Mouse (Mus musculus) ES-E14 (cell line): ENCODE measurements around the gene Tnfrsf25. TPM values are rescaled to one million over a fixed set of nuclear protein-coding genes. Genes with fewer than 3 reads are reported as not detected.

Source experiments
- DNase-seq: peaks from one replicate; pipeline ENCODE4 v3.0.0-alpha.2; 2013; ENCODE audit warnings: low read depth, low spot score
- H3K27ac ChIP-seq: 2 replicates; pipeline ENCODE4 v1.5.1; 2012; ENCODE audit warnings: low read depth, mild to moderate bottlenecking, low read length, moderate library complexity, mixed read lengths; ENCODE audit not compliant: poor library complexity, insufficient read depth, severe bottlenecking
- H3K36me3 ChIP-seq: 2 replicates; pipeline ENCODE4 v1.6.1; 2012; ENCODE audit warnings: mild to moderate bottlenecking, low read length, moderate library complexity, mixed read lengths; ENCODE audit not compliant: control insufficient read depth, poor library complexity, insufficient read depth, severe bottlenecking
- H3K4me1 ChIP-seq, 2 experiments: fragments of 150-350 bp in 1 of 2; sonication (generic) in 1 of 2; 2 replicates each; pipeline ENCODE4 v1.6.1; 2012; ENCODE audit warnings: low read length in 2 of 2, mild to moderate bottlenecking in 1 of 2, mixed read lengths in 1 of 2; ENCODE audit not compliant: control insufficient read depth in 2 of 2, insufficient read depth in 2 of 2, poor library complexity in 1 of 2
- H3K4me3 ChIP-seq, 2 experiments: fragments of 150-350 bp in 1 of 2; sonication (generic) in 1 of 2; 2 replicates each; pipeline ENCODE4 v1.5.1; 2012; ENCODE audit warnings: low read length in 2 of 2, low read depth in 1 of 2, mild to moderate bottlenecking in 1 of 2, mixed read lengths in 1 of 2; ENCODE audit not compliant: insufficient read depth in 1 of 2, poor library complexity in 1 of 2, severe bottlenecking in 1 of 2
- H3K9ac ChIP-seq: 2 replicates; pipeline ENCODE4 v1.6.1; 2012; ENCODE audit warnings: low read depth, mild to moderate bottlenecking, low read length, mixed read lengths; ENCODE audit not compliant: poor library complexity, insufficient read depth, severe bottlenecking
- H3K9me3 ChIP-seq: fragments of 150-350 bp; sonication (generic); 2 replicates; pipeline ENCODE4 v1.6.1; 2012; ENCODE audit warnings: low read depth, mild to moderate bottlenecking, low read length; ENCODE audit not compliant: control insufficient read depth, insufficient read depth
- CHD2 ChIP-seq: IDR thresholded peaks from 2 replicates; pipeline ENCODE4 v1.6.1; 2014; ENCODE audit warnings: mild to moderate bottlenecking, low read depth, low read length, inconsistent platforms
- HCFC1 ChIP-seq: IDR thresholded peaks from 2 replicates; pipeline ENCODE4 v1.6.1; 2012; ENCODE audit warnings: low read length, inconsistent platforms, borderline replicate concordance; ENCODE audit not compliant: insufficient read depth
- MAFK ChIP-seq: IDR thresholded peaks from 2 replicates; pipeline ENCODE4 v1.6.1; 2014; ENCODE audit warnings: mild to moderate bottlenecking, low read depth, low read length, inconsistent platforms; ENCODE audit not compliant: insufficient read depth
- ZC3H11A ChIP-seq: IDR thresholded peaks from 2 replicates; pipeline ENCODE4 v1.6.1; 2012; ENCODE audit warnings: low read depth, mild to moderate bottlenecking, inconsistent platforms, low read length, borderline replicate concordance
- ZNF384 ChIP-seq: IDR thresholded peaks from 2 replicates; pipeline ENCODE4 v1.6.1; 2012; ENCODE audit warnings: low read depth, low read length, inconsistent platforms
- in situ Hi-C, 2 experiments: fragments of 600-800 bp; cut with MboI; formaldehyde crosslinking; loops; one replicate each; pipeline ENCODE4 v1.15.1; 2025; ENCODE audit warnings: low sequenced_read_pairs in 2 of 2, inconsistent platforms in 1 of 2; ENCODE audit not compliant: unreplicated experiment in 2 of 2
- total RNA-seq: library from RNA; depleted of rRNA; stranded (reverse); fragments of 300-350 nt; gene quantifications from 2 replicates; pipeline ENCODE4 v1.2.3, GENCODE M21; 2012; rRNA removed

The Tnfrsf25 gene
- 3.8 and 5.7 TPM in 2 replicates for total RNA-seq

GRCm38 (mm10) chr4:152115921-152116612 lies at the start of gene Tnfrsf25:
Gene Tnfrsf25 (plus strand): TSS chr4:152115934.
- no peak for DNase-seq
- peaks cover 6 to 27% of the 10 kb centered on the region in 2 experiments; a peak in 3 of 4 replicates for H3K4me1 ChIP-seq
- no peaks in the 10 kb centered on the region for H3K9me3 ChIP-seq
- peak within 1 kb of the TSS; percentile 21 to 56 for H3K4me3 ChIP-seq
- TF ChIP-seq MAFK: no peak
- no peak for TF ChIP-seq ZC3H11A
- TF ChIP-seq CHD2: no peak
- TF ChIP-seq HCFC1: no peak
- no peak for TF ChIP-seq ZNF384
- H3K27ac ChIP-seq: peak within 1 kb of the TSS; percentile 30; the same call in 1 of the 2 replicates
- in situ Hi-C loops: no loop called here
- peaks cover 27% of the 10 kb centered on the region for H3K36me3 ChIP-seq
- H3K9ac ChIP-seq: peak within 1 kb of the TSS; percentile 64

GRCm38 (mm10) chr4:152067280-152067679 lies 48.5 kb upstream of the Tnfrsf25 start:
- no peak overlapping the region for H3K27ac ChIP-seq
- DNase-seq: no peak
- H3K4me3 ChIP-seq: no peak overlapping the region
- peaks cover 0 to 7% of the 10 kb centered on the region in 2 experiments; a peak in 2 of 4 replicates for H3K4me1 ChIP-seq
- in situ Hi-C loops: no loop called here
- no peaks in the 10 kb centered on the region for H3K36me3 ChIP-seq
- no peaks in the 10 kb centered on the region for H3K9me3 ChIP-seq
- no peak for TF ChIP-seq ZNF384
- no peak for TF ChIP-seq HCFC1
- TF ChIP-seq MAFK: no peak
- no peak for TF ChIP-seq ZC3H11A
- no peak overlapping the region for H3K9ac ChIP-seq

GRCm38 (mm10) chr4:152068166-152068724 lies 47.5 kb upstream of the Tnfrsf25 start:
- DNase-seq: no peak
- no peak overlapping the region for H3K4me3 ChIP-seq
- H3K36me3 ChIP-seq: no peaks in the 10 kb centered on the region
- TF ChIP-seq CHD2 (no peak), ZC3H11A (no peak), ZNF384 (no peak)
- H3K9ac ChIP-seq: no peak overlapping the region
- H3K4me1 ChIP-seq: peaks cover 0 to 9% of the 10 kb centered on the region in 2 experiments; a peak in 2 of 4 replicates
- no peak overlapping the region for H3K27ac ChIP-seq
- in situ Hi-C loops: no loop called here
- no peaks in the 10 kb centered on the region for H3K9me3 ChIP-seq

- no peak for TF ChIP-seq CHD2
- no peak for TF ChIP-seq MAFK
- Histone ChIP-seq H3K27ac (no peak overlapping the region), H3K4me3 (no peak overlapping the region), H3K9ac (no peak overlapping the region), H3K4me1 (peaks cover 0 to 15% of the 10 kb centered on the region in 2 experiments; a peak in 2 of 4 replicates), H3K36me3 (no peaks in the 10 kb centered on the region), H3K9me3 (no peaks in the 10 kb centered on the region)
- DNase-seq: no peak
- in situ Hi-C loops: no loop called here
Observed at GRCm38 (mm10) chr4:152069245-152069644, 46.5 kb upstream of the Tnfrsf25 start.
